Mouse (Mus musculus): ENCODE results near the gene Slc16a12. TPM values are rescaled to one million over a fixed set of nuclear protein-coding genes. Genes with fewer than 3 reads are reported as not detected.

Slc16a12 gene
- total and polyA plus RNA-seq, 2 experiments from 2014 or later, result 7.2 to 10.3 TPM

GRCm38 (mm10) chr19:34720130-34720529 lies 27.0 kb downstream of the Slc16a12 start:
- Histone ChIP-seq H3K4me3 (ENCODE audit: low read depth, low read length) (no peak overlapping the region), H3K9ac (replicated peaks; ENCODE audit: low read depth, low read length) (no peak overlapping the region), H3K4me2 (ENCODE audit: low read depth, low read length) (no peak overlapping the region), H3K36me3 (replicated peaks; ENCODE audit: control insufficient read depth, insufficient read depth, low read length) (no peaks in the 10 kb centered on the region), H3K9me3 (replicated peaks; ENCODE audit: control insufficient read depth, low read length) (no peaks in the 10 kb centered on the region), H3K27ac (ENCODE audit: low read depth) (no peak overlapping the region), H3K27me3 (ENCODE audit: control insufficient read depth, insufficient read depth, low read length) (no peaks in the 10 kb centered on the region), H3K4me1 (ENCODE audit: control insufficient read depth, insufficient read depth) (no peaks in the 10 kb centered on the region)
- no peak for TF ChIP-seq CTCF (IDR thresholded peaks at IDR 0.05; ENCODE audit: low read depth)
- DNase-seq (ENCODE audit: low spot score) (no peak), ATAC-seq (ENCODE audit: insufficient read depth, low read depth) (no peak)

GRCm38 (mm10) chr19:34718963-34719362 lies 28.1 kb downstream of the Slc16a12 start:
- no peak for ATAC-seq (ENCODE audit: insufficient read depth, low read depth)
- no peak overlapping the region for H3K4me3 ChIP-seq (ENCODE audit: low read depth, low read length)
- TF ChIP-seq CTCF (IDR thresholded peaks at IDR 0.05; ENCODE audit: low read depth), result no peak
- no peak for TF ChIP-seq EP300 (IDR thresholded peaks at IDR 0.05; ENCODE audit: low read depth)

GRCm38 (mm10) chr19:34718478-34718877 lies 28.6 kb downstream of the Slc16a12 start:
- H3K27ac ChIP-seq (ENCODE audit: low read depth), result no peak overlapping the region
- no peak overlapping the region for H3K9ac ChIP-seq (replicated peaks; ENCODE audit: low read depth, low read length)
- no peaks in the 10 kb centered on the region for H3K4me1 ChIP-seq (ENCODE audit: control insufficient read depth, insufficient read depth)
- H3K4me2 ChIP-seq (ENCODE audit: low read depth, low read length), result no peak overlapping the region
- WGBS, result 58% methylated on average over 2 of the region's 2 CpGs
- no peaks in the 10 kb centered on the region for H3K9me3 ChIP-seq (replicated peaks; ENCODE audit: control insufficient read depth, low read length)
- no peak for ATAC-seq (ENCODE audit: insufficient read depth, low read depth)
- no peak for DNase-seq (ENCODE audit: low spot score)
- no peaks in the 10 kb centered on the region for H3K36me3 ChIP-seq (replicated peaks; ENCODE audit: control insufficient read depth, insufficient read depth, low read length)
- TF ChIP-seq EP300 (IDR thresholded peaks at IDR 0.05; ENCODE audit: low read depth) (no peak), CTCF (IDR thresholded peaks at IDR 0.05; ENCODE audit: low read depth) (no peak)
- no peak overlapping the region for H3K4me3 ChIP-seq (ENCODE audit: low read depth, low read length)
- no peaks in the 10 kb centered on the region for H3K27me3 ChIP-seq (ENCODE audit: control insufficient read depth, insufficient read depth, low read length)

More at GRCm38 (mm10) chr19:34718963-34719362, 28.1 kb downstream of the Slc16a12 start:
- Histone ChIP-seq H3K36me3 (replicated peaks; ENCODE audit: control insufficient read depth, insufficient read depth, low read length) (no peaks in the 10 kb centered on the region), H3K27ac (ENCODE audit: low read depth) (no peak overlapping the region), H3K4me2 (ENCODE audit: low read depth, low read length) (no peak overlapping the region), H3K27me3 (ENCODE audit: control insufficient read depth, insufficient read depth, low read length) (no peaks in the 10 kb centered on the region), H3K9ac (replicated peaks; ENCODE audit: low read depth, low read length) (no peak overlapping the region), H3K9me3 (replicated peaks; ENCODE audit: control insufficient read depth, low read length) (no peaks in the 10 kb centered on the region), H3K4me1 (ENCODE audit: control insufficient read depth, insufficient read depth) (no peaks in the 10 kb centered on the region)
- DNase-seq (ENCODE audit: low spot score), result no peak
- 80% methylated on average over 5 of the region's 5 CpGs for WGBS

- no peaks in the 10 kb centered on the region for H3K36me3 ChIP-seq (replicated peaks; ENCODE audit: control insufficient read depth, insufficient read depth, low read length)
- no peaks in the 10 kb centered on the region for H3K9me3 ChIP-seq (replicated peaks; ENCODE audit: control insufficient read depth, low read length)
- H3K4me2 ChIP-seq (ENCODE audit: low read depth, low read length), result no peak overlapping the region
- no peaks in the 10 kb centered on the region for H3K27me3 ChIP-seq (ENCODE audit: control insufficient read depth, insufficient read depth, low read length)
- TF ChIP-seq CTCF (IDR thresholded peaks at IDR 0.05; ENCODE audit: low read depth) (no peak), EP300 (IDR thresholded peaks at IDR 0.05; ENCODE audit: low read depth) (no peak)
- ATAC-seq (ENCODE audit: insufficient read depth, low read depth) (no peak), DNase-seq (ENCODE audit: low spot score) (no peak)
- H3K4me3 ChIP-seq (ENCODE audit: low read depth, low read length), result no peak overlapping the region
- WGBS, result 59% methylated on average over 1 of the region's 1 CpGs
- H3K4me1 ChIP-seq (ENCODE audit: control insufficient read depth, insufficient read depth), result no peaks in the 10 kb centered on the region
- no peak overlapping the region for H3K27ac ChIP-seq (ENCODE audit: low read depth)
- H3K9ac ChIP-seq (replicated peaks; ENCODE audit: low read depth, low read length), result no peak overlapping the region
Observed at GRCm38 (mm10) chr19:34715895-34716294, 31.2 kb downstream of the Slc16a12 start.

- WGBS, result 80% methylated on average over 5 of the region's 5 CpGs
- ATAC-seq (ENCODE audit: insufficient read depth, low read depth), result no peak
- DNase-seq (ENCODE audit: low spot score), result no peak
Observed at GRCm38 (mm10) chr19:34714250-34714666, 32.8 kb downstream of the Slc16a12 start.

GRCm38 (mm10) chr19:34712050-34712449 lies 35.0 kb downstream of the Slc16a12 start:
- Histone ChIP-seq H3K9ac (replicated peaks; ENCODE audit: low read depth, low read length) (no peak overlapping the region), H3K27me3 (ENCODE audit: control insufficient read depth, insufficient read depth, low read length) (no peaks in the 10 kb centered on the region), H3K9me3 (replicated peaks; ENCODE audit: control insufficient read depth, low read length) (no peaks in the 10 kb centered on the region), H3K4me2 (ENCODE audit: low read depth, low read length) (no peak overlapping the region), H3K27ac (ENCODE audit: low read depth) (no peak overlapping the region), H3K4me3 (ENCODE audit: low read depth, low read length) (no peak overlapping the region), H3K36me3 (replicated peaks; ENCODE audit: control insufficient read depth, insufficient read depth, low read length) (no peaks in the 10 kb centered on the region), H3K4me1 (ENCODE audit: control insufficient read depth, insufficient read depth) (no peaks in the 10 kb centered on the region)
- TF ChIP-seq EP300 (IDR thresholded peaks at IDR 0.05; ENCODE audit: low read depth) (no peak), CTCF (IDR thresholded peaks at IDR 0.05; ENCODE audit: low read depth) (no peak)
- 73% methylated on average over 2 of the region's 2 CpGs for WGBS
- ATAC-seq (ENCODE audit: insufficient read depth, low read depth) (no peak), DNase-seq (ENCODE audit: low spot score) (no peak)

More at GRCm38 (mm10) chr19:34714250-34714666, 32.8 kb downstream of the Slc16a12 start:
- Histone ChIP-seq H3K4me2 (ENCODE audit: low read depth, low read length) (no peak overlapping the region), H3K4me3 (ENCODE audit: low read depth, low read length) (no peak overlapping the region), H3K27me3 (ENCODE audit: control insufficient read depth, insufficient read depth, low read length) (no peaks in the 10 kb centered on the region), H3K36me3 (replicated peaks; ENCODE audit: control insufficient read depth, insufficient read depth, low read length) (no peaks in the 10 kb centered on the region), H3K9ac (replicated peaks; ENCODE audit: low read depth, low read length) (no peak overlapping the region), H3K9me3 (replicated peaks; ENCODE audit: control insufficient read depth, low read length) (no peaks in the 10 kb centered on the region), H3K27ac (ENCODE audit: low read depth) (no peak overlapping the region), H3K4me1 (ENCODE audit: control insufficient read depth, insufficient read depth) (no peaks in the 10 kb centered on the region)
- no peak for TF ChIP-seq CTCF (IDR thresholded peaks at IDR 0.05; ENCODE audit: low read depth)
- no peak for TF ChIP-seq EP300 (IDR thresholded peaks at IDR 0.05; ENCODE audit: low read depth)

Measured in heart, postnatal 0 days (tissue).